Mouse (Mus musculus): ENCODE data around the gene Gm11554. TPM values are rescaled to one million over a fixed set of nuclear protein-coding genes. Genes with fewer than 3 reads are reported as not detected.

The Gm11554 gene
- polyA plus RNA-seq, 1 experiment from 2014 or later = not detected

Other genes starting within 250 kb of the Gm11554 start
- not detected in 2 replicates for gene Krtap3-2, start 247.6 kb downstream of the Gm11554 start, polyA plus RNA-seq (2014; fragmentation: Nextera tagmentation; extraction: Ambion mirVana)
- gene Gm11939, start 245.0 kb downstream of the Gm11554 start, polyA plus RNA-seq (2014; fragmentation: Nextera tagmentation; extraction: Ambion mirVana) = not detected in 2 replicates
- gene Krtap3-1, start 237.8 kb downstream of the Gm11554 start, polyA plus RNA-seq (2014; fragmentation: Nextera tagmentation; extraction: Ambion mirVana) = not detected in 2 replicates
- gene Krtap1-5, start 223.4 kb downstream of the Gm11554 start, polyA plus RNA-seq (2014; fragmentation: Nextera tagmentation; extraction: Ambion mirVana) = not detected in 2 replicates
- not detected in 2 replicates for gene Krtap1-4, start 220.8 kb downstream of the Gm11554 start, polyA plus RNA-seq (2014; fragmentation: Nextera tagmentation; extraction: Ambion mirVana)
- not detected in 2 replicates for gene Krtap1-3, start 213.1 kb downstream of the Gm11554 start, polyA plus RNA-seq (2014; fragmentation: Nextera tagmentation; extraction: Ambion mirVana)
- not detected in 2 replicates for gene Krtap9-3, start 206.3 kb downstream of the Gm11554 start, polyA plus RNA-seq (2014; fragmentation: Nextera tagmentation; extraction: Ambion mirVana)
- not detected in 2 replicates for gene Gm11938, start 201.1 kb downstream of the Gm11554 start, polyA plus RNA-seq (2014; fragmentation: Nextera tagmentation; extraction: Ambion mirVana)
- gene Gm11937, start 194.3 kb downstream of the Gm11554 start, polyA plus RNA-seq (2014; fragmentation: Nextera tagmentation; extraction: Ambion mirVana) = not detected in 2 replicates
- not detected in 2 replicates for gene Krtap2-4, start 189.6 kb downstream of the Gm11554 start, polyA plus RNA-seq (2014; fragmentation: Nextera tagmentation; extraction: Ambion mirVana)
- gene Gm11562, start 184.0 kb downstream of the Gm11554 start, polyA plus RNA-seq (2014; fragmentation: Nextera tagmentation; extraction: Ambion mirVana) = not detected in 2 replicates
- gene Krtap4-1, start 176.2 kb downstream of the Gm11554 start, polyA plus RNA-seq (2014; fragmentation: Nextera tagmentation; extraction: Ambion mirVana) = not detected in 2 replicates
- gene Krtap4-2, start 169.4 kb downstream of the Gm11554 start, polyA plus RNA-seq (2014; fragmentation: Nextera tagmentation; extraction: Ambion mirVana) = not detected in 2 replicates
- gene Krtap4-7, start 160.4 kb downstream of the Gm11554 start, polyA plus RNA-seq (2014; fragmentation: Nextera tagmentation; extraction: Ambion mirVana) = not detected in 2 replicates
- not detected in 2 replicates for gene Gm11555, start 154.2 kb downstream of the Gm11554 start, polyA plus RNA-seq (2014; fragmentation: Nextera tagmentation; extraction: Ambion mirVana)
- gene Gm11563, start 145.5 kb downstream of the Gm11554 start, polyA plus RNA-seq (2014; fragmentation: Nextera tagmentation; extraction: Ambion mirVana) = not detected in 2 replicates
- not detected in 2 replicates for gene Krtap4-6, start 138.5 kb downstream of the Gm11554 start, polyA plus RNA-seq (2014; fragmentation: Nextera tagmentation; extraction: Ambion mirVana)
- not detected in 2 replicates for gene Gm14190, start 113.7 kb downstream of the Gm11554 start, polyA plus RNA-seq (2014; fragmentation: Nextera tagmentation; extraction: Ambion mirVana)
- gene Gm14180, start 70.2 kb downstream of the Gm11554 start, polyA plus RNA-seq (2014; fragmentation: Nextera tagmentation; extraction: Ambion mirVana) = not detected in 2 replicates
- gene Gm11595, start 31.5 kb downstream of the Gm11554 start, polyA plus RNA-seq (2014; fragmentation: Nextera tagmentation; extraction: Ambion mirVana) = not detected in 2 replicates
- gene Krtap4-8, start 23.7 kb downstream of the Gm11554 start, polyA plus RNA-seq (2014; fragmentation: Nextera tagmentation; extraction: Ambion mirVana) = not detected in 2 replicates
- gene Krtap4-9, start 19.2 kb downstream of the Gm11554 start, polyA plus RNA-seq (2014; fragmentation: Nextera tagmentation; extraction: Ambion mirVana) = not detected in 2 replicates
- not detected in 2 replicates for gene Gm11596, start 11.0 kb downstream of the Gm11554 start, polyA plus RNA-seq (2014; fragmentation: Nextera tagmentation; extraction: Ambion mirVana)
- not detected in 2 replicates for gene Gm11569, start 5.5 kb downstream of the Gm11554 start, polyA plus RNA-seq (2014; fragmentation: Nextera tagmentation; extraction: Ambion mirVana)
- not detected in 2 replicates for gene Krtap4-13, start 5.4 kb upstream of the Gm11554 start, polyA plus RNA-seq (2014; fragmentation: Nextera tagmentation; extraction: Ambion mirVana)
- not detected in 2 replicates for gene Gm11564, start 11.2 kb upstream of the Gm11554 start, polyA plus RNA-seq (2014; fragmentation: Nextera tagmentation; extraction: Ambion mirVana)
- gene 2300003K06Rik, start 33.6 kb upstream of the Gm11554 start, polyA plus RNA-seq (2014; fragmentation: Nextera tagmentation; extraction: Ambion mirVana) = not detected in 2 replicates
- gene Krtap4-16, start 47.2 kb upstream of the Gm11554 start, polyA plus RNA-seq (2014; fragmentation: Nextera tagmentation; extraction: Ambion mirVana) = not detected in 2 replicates
- not detected in 2 replicates for gene Gm11568, start 53.5 kb upstream of the Gm11554 start, polyA plus RNA-seq (2014; fragmentation: Nextera tagmentation; extraction: Ambion mirVana)
- not detected in 2 replicates for gene Gm11559, start 60.0 kb upstream of the Gm11554 start, polyA plus RNA-seq (2014; fragmentation: Nextera tagmentation; extraction: Ambion mirVana)
- gene Krtap9-1, start 68.9 kb upstream of the Gm11554 start, polyA plus RNA-seq (2014; fragmentation: Nextera tagmentation; extraction: Ambion mirVana) = not detected in 2 replicates
- gene Gm11567, start 74.7 kb upstream of the Gm11554 start, polyA plus RNA-seq (2014; fragmentation: Nextera tagmentation; extraction: Ambion mirVana) = not detected in 2 replicates
- gene Krtap31-1, start 103.5 kb upstream of the Gm11554 start, polyA plus RNA-seq (2014; fragmentation: Nextera tagmentation; extraction: Ambion mirVana) = not detected in 2 replicates
- not detected in 2 replicates for gene Gm11565, start 110.3 kb upstream of the Gm11554 start, polyA plus RNA-seq (2014; fragmentation: Nextera tagmentation; extraction: Ambion mirVana)
- not detected in 2 replicates for gene Krtap31-2, start 131.8 kb upstream of the Gm11554 start, polyA plus RNA-seq (2014; fragmentation: Nextera tagmentation; extraction: Ambion mirVana)
- gene Krtap9-5, start 144.0 kb upstream of the Gm11554 start, polyA plus RNA-seq (2014; fragmentation: Nextera tagmentation; extraction: Ambion mirVana) = not detected in 2 replicates
- gene Krtap29-1, start 174.6 kb upstream of the Gm11554 start, polyA plus RNA-seq (2014; fragmentation: Nextera tagmentation; extraction: Ambion mirVana) = not detected in 2 replicates
- not detected in 2 replicates for gene Krtap16-1, start 182.2 kb upstream of the Gm11554 start, polyA plus RNA-seq (2014; fragmentation: Nextera tagmentation; extraction: Ambion mirVana)
- gene Krtap17-1, start 189.5 kb upstream of the Gm11554 start, polyA plus RNA-seq (2014; fragmentation: Nextera tagmentation; extraction: Ambion mirVana) = not detected in 2 replicates
- gene Krt33a, start 211.8 kb upstream of the Gm11554 start, polyA plus RNA-seq (2014; fragmentation: Nextera tagmentation; extraction: Ambion mirVana) = not detected in 2 replicates
- not detected in 2 replicates for gene Krt33b, start 225.4 kb upstream of the Gm11554 start, polyA plus RNA-seq (2014; fragmentation: Nextera tagmentation; extraction: Ambion mirVana)
- not detected in 2 replicates for gene Krt34, start 237.1 kb upstream of the Gm11554 start, polyA plus RNA-seq (2014; fragmentation: Nextera tagmentation; extraction: Ambion mirVana)
- gene Krt31, start 246.1 kb upstream of the Gm11554 start, polyA plus RNA-seq (2014; fragmentation: Nextera tagmentation; extraction: Ambion mirVana) = not detected in 2 replicates

Measured in embryonic facial prominence, embryonic 11.5 days (tissue).